Mouse (Mus musculus) spleen, adult 2 months (tissue): ENCODE results near the gene Sepsecs.

Source experiments
- CTCF ChIP-seq: fragments of 200-500 bp; IDR thresholded peaks from 2 replicates; pipeline ENCODE4 v1.5.1; 2011; ENCODE audit warnings: mild to moderate bottlenecking, inconsistent platforms; ENCODE audit not compliant: insufficient read depth, insufficient read length, insufficient replicate concordance; ENCODE audit errors: extremely low read depth
- POLR2A ChIP-seq: fragments of 200-500 bp; IDR thresholded peaks from 2 replicates; pipeline ENCODE4 v1.6.1; 2011; ENCODE audit warnings: low read depth, low read length, inconsistent platforms

DNA sequence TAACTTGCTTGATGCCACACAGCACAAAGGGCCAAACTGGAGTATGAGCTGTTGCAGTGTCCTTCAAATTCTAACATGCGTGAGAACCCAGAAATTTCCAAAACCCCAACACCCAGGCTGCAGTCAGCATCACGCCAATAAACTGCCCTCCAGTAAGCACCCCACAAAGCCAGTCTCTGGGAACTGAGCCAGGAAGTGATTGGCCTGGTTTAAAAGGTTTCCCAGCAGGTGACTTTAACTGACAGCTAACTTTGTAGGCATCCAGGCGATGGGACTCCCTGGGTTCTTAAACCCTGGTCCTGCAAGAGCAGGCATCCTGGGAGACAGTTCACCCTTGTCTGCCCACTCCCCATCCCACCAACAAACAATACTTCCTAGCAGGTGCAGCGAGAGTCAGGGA lies 59.2 kb downstream of the Sepsecs start:
- TF ChIP-seq CTCF (no peak), POLR2A (no peak)
